In genomic region chr2:20231371-20231770, GRCm38 (mm10) we compare ENCODE assay signal across 23 mouse cellular contexts.
DNase-seq lines count a peak whose midpoint lies in the region; ATAC-seq lines count a peak whose summit lies in the region.
"Had no signal": no experiment of that assay in that cellular context is flagged by ENCODE, and none has a peak within 500 bp of the region (broad histone marks: within the 10 kb centered on the region; RNA-seq: fewer than 3 reads in every experiment).

No protein-coding gene starts in this region.

- no peaks in the 10 kb centered on the region for H3K27me3 ChIP-seq in embryonic facial prominence, embryonic 10.5 days (replicated peaks; ENCODE audit: low read depth, poor library complexity, severe bottlenecking)
- H3K27me3 ChIP-seq: embryonic facial prominence, embryonic 12.5 days; embryonic facial prominence, embryonic 15.5 days; forebrain, embryonic 15.5 days; hindbrain, embryonic 13.5 days had no signal

- H3K4me3 ChIP-seq in embryonic facial prominence, embryonic 10.5 days = no peak overlapping the region
- H3K4me3 ChIP-seq: embryonic facial prominence, embryonic 12.5 days; embryonic facial prominence, embryonic 15.5 days; forebrain, embryonic 15.5 days; hindbrain, embryonic 13.5 days had no signal

- H3K36me3 ChIP-seq in embryonic facial prominence, embryonic 10.5 days (replicated peaks) = no peaks in the 10 kb centered on the region
- H3K36me3 ChIP-seq: embryonic facial prominence, embryonic 12.5 days; embryonic facial prominence, embryonic 15.5 days; forebrain, embryonic 15.5 days; hindbrain, embryonic 13.5 days had no signal

- WGBS in embryonic facial prominence, embryonic 10.5 days = 27% methylated on average over 4 of the region's 4 CpGs

- no peak for ATAC-seq in frontal cortex, adult (ENCODE audit: low TSS enrichment)
- ATAC-seq: CD4-positive, CD25-positive, alpha-beta regulatory T cell, adult 4 months; forebrain, embryonic 15.5 days; hindbrain, embryonic 16.5 days; inflammation-experienced regulatory T-cells, adult 6 months; intestine, embryonic 16.5 days had no signal

- H3K4me1 ChIP-seq in embryonic facial prominence, embryonic 10.5 days = peaks cover 9% of the 10 kb centered on the region
- H3K4me1 ChIP-seq: embryonic facial prominence, embryonic 12.5 days; embryonic facial prominence, embryonic 15.5 days; forebrain, embryonic 15.5 days; hindbrain, embryonic 13.5 days had no signal

- no peaks in the 10 kb centered on the region for H3K9me3 ChIP-seq in embryonic facial prominence, embryonic 10.5 days
- H3K9me3 ChIP-seq: embryonic facial prominence, embryonic 12.5 days; embryonic facial prominence, embryonic 15.5 days; forebrain, embryonic 15.5 days; hindbrain, embryonic 13.5 days had no signal

- H3K27ac ChIP-seq in embryonic facial prominence, embryonic 10.5 days (replicated peaks) = no peak overlapping the region
- H3K27ac ChIP-seq: embryonic facial prominence, embryonic 12.5 days; embryonic facial prominence, embryonic 15.5 days; forebrain, embryonic 15.5 days; hindbrain, embryonic 13.5 days had no signal

- peak; percentile 4 for DNase-seq in retina, embryonic 14.5 days (ENCODE audit: low spot score)
- DNase-seq in retina, postnatal 1 day = no peak
- DNase-seq in embryo, embryonic 11 days = peak; percentile 42
- peak; percentile 12 for DNase-seq in embryonic facial prominence, embryonic 10.5 days (ENCODE audit: low spot score)
- DNase-seq in Muller cell, postnatal 12 days (ENCODE audit: inconsistent ontology term) = no peak
- DNase-seq in gastrocnemius, postnatal 10 days = no peak
- DNase-seq: adrenal gland, postnatal 10 days; adrenal gland, postnatal 36 days; cerebellum, adult 18-20 months; cerebellum, adult 9-10 months; cerebellum, postnatal 14 days; gastrocnemius, postnatal 14 days; heart, adult 11 months; kidney, adult 18-20 months had no signal

Comparison
In these comparisons a context has a peak if more than half of its experiments do, and no peak if none do; other contexts are left out.
1. DNase-seq: peak in retina, embryonic 14.5 days (single experiment), embryo, embryonic 11 days (single experiment) and embryonic facial prominence, embryonic 10.5 days (single experiment); none in retina, postnatal 1 day (single experiment), Muller cell, postnatal 12 days (single experiment) and gastrocnemius, postnatal 10 days (single experiment).